Mouse (Mus musculus): Measurements from ENCODE around the gene Sap30l. TPM values are rescaled to one million over a fixed set of nuclear protein-coding genes. Genes with fewer than 3 reads are reported as not detected.
A peak's percentile ranks its signal among the peaks of the same experiment; 100 is the strongest.
"Not testable (repeated sequence)": the region's sequence is repeated elsewhere in the genome, so short reads cannot be mapped to it uniquely, and the experiment has no call there.

Sap30l gene
- polyA plus RNA-seq, 1 experiment from 2014 or later, result 8.4 TPM

DNA sequence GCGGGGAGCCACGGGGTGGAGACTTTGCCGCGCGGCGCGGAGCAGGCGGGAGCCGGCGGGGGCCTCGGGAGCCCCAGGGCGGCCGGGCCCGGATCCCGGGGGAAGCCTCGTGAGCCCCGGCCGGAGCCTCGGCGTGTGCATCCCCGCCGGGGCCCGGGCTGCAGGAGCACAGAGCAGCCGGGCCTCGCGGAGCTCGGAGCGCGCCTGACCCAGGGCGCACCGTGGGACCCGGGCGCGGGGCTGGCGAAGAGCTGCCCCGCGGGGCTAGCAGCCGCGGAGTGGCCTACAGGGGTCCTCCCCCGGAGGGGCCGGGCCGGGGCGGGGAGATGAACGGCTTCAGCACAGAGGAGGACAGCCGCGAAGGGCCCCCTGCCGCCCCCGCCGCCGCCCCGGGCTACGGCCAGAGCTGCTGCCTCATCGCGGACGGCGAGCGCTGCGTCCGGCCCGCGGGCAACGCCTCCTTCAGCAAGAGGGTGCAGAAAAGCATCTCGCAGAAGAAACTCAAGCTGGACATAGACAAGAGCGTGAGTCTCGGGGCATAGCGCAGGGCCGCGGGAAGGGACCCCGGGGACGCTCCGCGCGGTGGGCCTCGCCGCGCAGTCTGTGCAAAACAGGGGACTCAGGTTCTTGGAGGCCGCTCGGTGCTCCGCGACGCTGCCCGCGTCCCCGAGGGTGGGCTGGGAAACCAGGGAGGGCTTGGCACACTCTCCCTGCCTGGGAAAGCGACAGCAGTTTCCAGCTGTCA is 501 bp downstream of the Sap30l start:
- peak overlapping the region; percentile 92 for H3K9ac ChIP-seq
- H3K4me1 ChIP-seq (replicated peaks), result peaks cover 42% of the 10 kb centered on the region
- peak overlapping the region; percentile 98 for H3K4me3 ChIP-seq
- peak overlapping the region; percentile 59 for H3K27ac ChIP-seq
- no peaks in the 10 kb centered on the region for H3K27me3 ChIP-seq
- no peaks in the 10 kb centered on the region for H3K9me3 ChIP-seq
- H3K36me3 ChIP-seq, result peaks cover 9% of the 10 kb centered on the region; the same call in 1 of the 2 replicates
- under 1% methylated on average over 69 of the region's 85 CpGs for WGBS
- H3K4me2 ChIP-seq, result peak overlapping the region; percentile 98
- ATAC-seq (ENCODE audit: low FRiP score), result peak; percentile 74

DNA sequence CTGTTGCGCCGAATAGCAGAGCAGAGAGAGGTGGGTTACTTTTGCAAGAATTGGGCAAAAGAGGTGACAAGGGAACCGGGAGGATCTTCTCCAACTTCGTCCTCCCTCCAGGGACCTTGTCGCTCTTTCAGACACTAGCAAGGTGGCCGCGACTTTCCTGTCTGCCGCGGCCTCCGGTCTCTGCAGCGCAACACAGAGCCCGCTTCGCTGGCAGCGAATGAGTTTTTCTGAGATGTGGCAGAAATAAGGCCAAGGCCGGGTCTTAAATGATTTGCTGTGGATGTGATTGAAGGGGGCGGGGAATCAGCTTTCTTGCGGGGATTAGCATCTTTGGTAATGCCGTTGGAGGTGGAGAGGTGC is 1.1 kb downstream of the Sap30l start:
- H3K27ac ChIP-seq, result no peak overlapping the region; the same call in 1 of the 2 replicates
- H3K9ac ChIP-seq, result peak overlapping the region; percentile 92
- peaks cover 13% of the 10 kb centered on the region; the same call in 1 of the 2 replicates for H3K36me3 ChIP-seq
- peak overlapping the region; percentile 98 for H3K4me3 ChIP-seq
- no peak for ATAC-seq (ENCODE audit: low FRiP score)
- WGBS, result under 1% methylated on average over 18 of the region's 18 CpGs
- H3K27me3 ChIP-seq, result no peaks in the 10 kb centered on the region
- no peaks in the 10 kb centered on the region for H3K9me3 ChIP-seq
- H3K4me2 ChIP-seq, result peak overlapping the region; percentile 98
- peaks cover 42% of the 10 kb centered on the region for H3K4me1 ChIP-seq (replicated peaks)

DNA sequence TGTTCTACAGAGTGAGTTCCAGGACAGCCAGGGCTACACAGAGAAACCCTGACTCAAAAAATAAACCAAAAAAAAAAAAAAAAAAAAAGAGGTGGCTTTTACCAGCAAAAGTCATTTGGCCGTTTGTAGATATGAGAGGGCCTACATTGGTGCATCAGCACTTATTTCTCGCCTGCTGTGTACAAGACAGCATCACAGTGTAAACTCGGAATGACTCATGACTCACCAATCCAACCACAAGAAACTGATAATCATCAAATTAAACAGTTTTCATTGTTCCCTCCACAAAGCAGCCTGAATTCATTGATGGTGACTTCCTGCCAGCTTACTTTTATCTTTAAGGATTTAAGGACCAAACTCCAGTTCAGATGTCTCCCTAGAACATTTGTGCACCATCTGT is 3.6 kb downstream of the Sap30l start:
- 91% methylated on average over 3 of the region's 3 CpGs for WGBS
- Histone ChIP-seq H3K9me3 (no peaks in the 10 kb centered on the region), H3K9ac (no peak overlapping the region), H3K27ac (no peak overlapping the region), H3K4me2 (no peak overlapping the region), H3K4me3 (no peak overlapping the region), H3K27me3 (no peaks in the 10 kb centered on the region), H3K36me3 (peaks cover 35% of the 10 kb centered on the region), H3K4me1 (replicated peaks) (peaks cover 40% of the 10 kb centered on the region)
- no peak for ATAC-seq (ENCODE audit: low FRiP score)

DNA sequence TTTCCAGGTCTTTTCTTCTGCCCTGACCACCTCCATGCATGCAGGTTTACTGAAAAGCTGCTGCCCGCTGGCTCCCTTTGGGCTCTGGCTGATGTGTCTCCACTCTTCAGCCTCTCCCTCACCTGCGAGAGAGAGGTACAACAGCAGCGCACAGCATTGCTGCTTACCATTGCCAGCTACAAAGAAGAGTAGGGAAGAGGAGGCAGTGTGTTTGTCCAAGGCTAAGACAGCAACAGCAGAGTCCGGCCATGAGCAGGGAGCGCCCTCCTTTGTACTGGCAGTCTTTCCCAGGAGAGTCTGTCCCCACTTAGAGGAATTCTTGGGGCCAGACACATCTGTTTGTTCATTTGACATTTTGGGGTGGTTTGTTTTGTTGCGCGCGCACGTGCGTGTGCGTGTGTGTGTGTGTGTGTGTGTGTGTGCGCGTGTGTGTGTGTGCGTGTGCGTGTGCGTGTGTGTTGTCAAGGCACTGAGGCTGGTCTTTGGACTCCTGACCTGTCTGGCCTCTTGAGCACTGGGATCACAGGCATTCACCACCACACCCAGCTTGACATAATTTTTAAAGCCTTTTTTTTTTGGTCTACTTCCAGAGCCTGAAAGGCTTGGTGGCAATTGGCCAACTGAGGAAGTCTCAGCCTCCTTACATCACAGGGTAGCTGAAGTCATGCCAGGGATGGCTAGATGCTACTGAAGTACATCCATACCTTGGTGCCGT is 7.7 kb downstream of the Sap30l start:
- 95% methylated on average over 17 of the region's 17 CpGs for WGBS
- Histone ChIP-seq H3K4me2 (no peak overlapping the region), H3K4me1 (replicated peaks) (peaks cover 12% of the 10 kb centered on the region), H3K9ac (no peak overlapping the region), H3K36me3 (peaks cover 66% of the 10 kb centered on the region), H3K9me3 (no peaks in the 10 kb centered on the region), H3K27ac (no peak overlapping the region), H3K27me3 (no peaks in the 10 kb centered on the region), H3K4me3 (no peak overlapping the region)
- no peak for ATAC-seq (ENCODE audit: low FRiP score)

DNA sequence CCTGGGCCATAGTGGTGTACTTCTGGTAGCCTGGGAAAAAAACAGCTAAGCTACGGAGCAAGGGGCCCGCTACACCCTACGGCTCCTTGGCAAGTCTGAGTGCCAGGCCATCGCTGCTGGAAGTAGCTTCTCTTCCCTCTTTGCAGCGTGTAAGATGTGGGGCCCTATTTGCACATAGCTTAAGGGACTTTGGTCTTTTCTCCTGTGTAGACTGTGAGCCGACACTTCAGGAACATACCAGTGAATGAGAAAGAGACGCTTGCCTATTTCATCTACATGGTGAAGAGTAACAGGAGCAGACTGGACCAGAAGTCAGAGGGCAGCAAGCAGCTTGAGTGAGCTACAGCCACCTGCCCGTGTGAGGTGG is 8.3 kb downstream of the Sap30l start:
- no peak overlapping the region for H3K27ac ChIP-seq
- H3K36me3 ChIP-seq, result peaks cover 66% of the 10 kb centered on the region
- no peak overlapping the region for H3K9ac ChIP-seq
- H3K4me2 ChIP-seq, result no peak overlapping the region
- ATAC-seq (ENCODE audit: low FRiP score), result no peak
- H3K27me3 ChIP-seq, result no peaks in the 10 kb centered on the region
- WGBS, result 95% methylated on average over 8 of the region's 8 CpGs
- peaks cover 12% of the 10 kb centered on the region for H3K4me1 ChIP-seq (replicated peaks)
- H3K4me3 ChIP-seq, result no peak overlapping the region
- H3K9me3 ChIP-seq, result no peaks in the 10 kb centered on the region

DNA sequence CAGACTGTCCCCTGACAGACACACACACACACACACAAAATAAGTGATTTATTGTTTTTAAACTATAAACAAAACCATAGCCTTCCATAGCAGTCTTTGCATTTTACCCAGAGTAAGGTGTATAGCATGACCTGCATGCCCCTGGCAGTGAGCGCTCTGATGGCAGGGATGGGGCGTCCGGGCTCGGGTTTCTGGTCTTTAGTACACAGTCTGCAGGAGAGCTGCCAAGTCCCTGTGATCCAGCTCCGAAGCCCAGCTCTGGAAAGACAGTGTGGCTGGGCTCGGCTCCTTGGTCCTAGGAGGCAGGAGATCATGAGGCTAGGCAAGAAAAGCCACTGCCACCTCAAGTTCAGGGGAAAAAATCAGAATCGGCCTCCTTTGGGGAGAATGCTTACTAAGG is 9.6 kb downstream of the Sap30l start:
- no peak for ATAC-seq (ENCODE audit: low FRiP score)
- peaks cover 66% of the 10 kb centered on the region for H3K36me3 ChIP-seq
- H3K9ac ChIP-seq, result no peak overlapping the region
- H3K4me1 ChIP-seq (replicated peaks), result peaks cover 4% of the 10 kb centered on the region; the same call in 1 of the 2 replicates
- no peaks in the 10 kb centered on the region for H3K9me3 ChIP-seq
- no peak overlapping the region for H3K4me2 ChIP-seq
- H3K4me3 ChIP-seq, result no peak overlapping the region
- 91% methylated on average over 7 of the region's 7 CpGs for WGBS
- H3K27me3 ChIP-seq, result no peaks in the 10 kb centered on the region
- no peak overlapping the region for H3K27ac ChIP-seq

DNA sequence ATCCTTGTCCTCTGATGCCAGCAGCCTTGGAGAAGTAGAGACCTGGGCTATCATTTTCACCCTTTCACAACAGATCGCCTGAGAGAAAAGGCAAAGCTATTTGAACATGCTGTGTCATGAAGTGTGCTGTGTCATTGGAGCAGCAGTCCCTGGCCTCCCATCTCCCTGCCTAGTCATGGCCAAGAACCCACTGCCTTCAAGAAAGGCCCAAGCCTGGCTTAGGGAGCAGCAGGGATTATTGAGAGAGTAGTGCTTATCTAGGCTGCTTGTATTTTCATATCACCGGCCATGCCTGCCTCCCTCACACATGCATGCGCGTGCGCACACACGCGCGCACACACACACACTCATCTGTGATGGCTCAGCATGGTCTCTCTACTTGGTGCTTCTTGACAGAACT is 10.8 kb downstream of the Sap30l start:
- Histone ChIP-seq H3K27ac (no peak overlapping the region), H3K4me2 (no peak overlapping the region), H3K9me3 (no peaks in the 10 kb centered on the region), H3K4me1 (replicated peaks) (no peaks in the 10 kb centered on the region), H3K27me3 (no peaks in the 10 kb centered on the region), H3K4me3 (no peak overlapping the region), H3K36me3 (peaks cover 57% of the 10 kb centered on the region), H3K9ac (no peak overlapping the region)
- no peak for ATAC-seq (ENCODE audit: low FRiP score)
- WGBS, result 96% methylated on average over 8 of the region's 8 CpGs

DNA sequence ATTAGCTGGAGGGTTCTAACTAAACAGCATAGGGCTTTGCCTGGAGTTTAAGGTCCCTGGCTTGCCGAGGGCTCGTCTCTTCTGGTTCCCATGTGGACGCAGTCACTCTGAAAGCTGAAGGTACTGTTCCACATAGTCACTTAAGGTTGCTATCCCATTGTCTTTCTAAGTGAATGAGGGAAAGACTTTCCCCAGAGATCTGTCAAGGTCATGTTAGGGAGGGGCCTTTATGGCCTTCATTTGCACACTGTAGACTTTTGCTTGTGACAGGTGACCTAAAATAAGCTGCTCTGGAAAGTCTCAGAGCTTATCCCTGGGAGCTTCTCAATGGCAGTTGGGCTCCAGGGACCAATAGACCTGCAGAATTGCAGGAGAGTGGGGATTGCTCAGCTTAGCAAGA is 12.2 kb downstream of the Sap30l start:
- H3K4me3 ChIP-seq, result no peak overlapping the region
- 88% methylated on average over 3 of the region's 3 CpGs for WGBS
- no peak overlapping the region for H3K9ac ChIP-seq
- H3K9me3 ChIP-seq, result no peaks in the 10 kb centered on the region
- H3K4me2 ChIP-seq, result no peak overlapping the region
- peaks cover 45% of the 10 kb centered on the region for H3K36me3 ChIP-seq
- H3K27me3 ChIP-seq, result no peaks in the 10 kb centered on the region
- no peak overlapping the region for H3K27ac ChIP-seq
- ATAC-seq (ENCODE audit: low FRiP score), result no peak
- no peaks in the 10 kb centered on the region for H3K4me1 ChIP-seq (replicated peaks)

DNA sequence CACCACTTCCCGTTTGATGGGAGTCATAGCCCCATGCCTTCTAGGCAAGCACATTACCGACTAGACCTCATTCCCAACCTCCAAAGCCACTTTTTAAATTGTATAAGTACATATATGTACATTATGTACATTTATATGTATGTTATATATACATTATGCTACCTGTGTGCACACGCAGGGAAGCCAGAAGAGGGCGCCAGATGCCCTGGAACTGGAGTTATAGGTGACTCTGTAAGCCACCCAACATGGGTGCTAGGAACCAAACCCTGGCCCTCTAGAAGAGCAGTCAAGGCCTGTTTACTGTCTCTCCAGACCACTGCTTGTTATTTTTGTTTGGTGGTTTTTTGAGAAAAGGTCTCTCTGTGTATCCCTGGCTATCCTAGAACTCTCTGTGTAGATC is 16.8 kb downstream of the Sap30l start:
- WGBS, result 84% methylated on average over 4 of the region's 4 CpGs
- Histone ChIP-seq H3K4me3 (no peak overlapping the region), H3K27me3 (no peaks in the 10 kb centered on the region)

DNA sequence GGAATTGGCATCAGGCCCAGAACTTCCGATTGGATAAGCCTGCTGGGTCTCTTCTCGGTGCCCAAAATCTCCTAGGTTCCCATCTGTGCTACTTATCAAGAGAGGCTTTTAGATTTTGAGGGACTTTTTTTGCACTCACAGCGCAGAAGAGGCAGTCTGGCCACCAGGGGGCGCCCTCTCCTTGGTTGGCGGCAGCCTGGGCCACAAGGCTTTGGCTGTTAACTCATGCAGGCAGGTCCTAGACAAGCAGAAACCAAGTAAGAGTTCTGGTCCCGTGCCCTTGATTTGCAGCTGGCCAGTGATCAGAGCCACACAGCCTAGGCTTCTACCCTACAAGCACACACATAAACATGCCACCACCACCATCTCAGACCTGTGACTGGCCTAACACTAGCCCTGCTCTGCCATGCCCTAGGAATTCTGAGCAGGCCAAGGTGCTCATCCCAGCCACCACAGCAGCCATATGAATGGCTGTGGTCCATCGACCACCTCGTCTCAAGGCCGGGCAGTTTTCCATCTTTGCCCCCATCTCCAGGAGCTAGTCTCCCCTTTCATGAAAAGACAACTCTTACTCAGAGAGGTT is 18.7 kb downstream of the Sap30l start:
- no peak for ATAC-seq (ENCODE audit: low FRiP score)
- no peak overlapping the region for H3K9ac ChIP-seq
- no peak overlapping the region for H3K27ac ChIP-seq
- WGBS, result 31% methylated on average over 9 of the region's 9 CpGs
- H3K36me3 ChIP-seq, result no peaks in the 10 kb centered on the region
- no peak overlapping the region for H3K4me3 ChIP-seq
- peaks cover 17% of the 10 kb centered on the region for H3K27me3 ChIP-seq
- no peaks in the 10 kb centered on the region for H3K4me1 ChIP-seq (replicated peaks)
- H3K4me2 ChIP-seq, result no peak overlapping the region
- H3K9me3 ChIP-seq, result no peaks in the 10 kb centered on the region

More for the DNA sequence above, 16.8 kb downstream of the Sap30l start:
- H3K4me1 ChIP-seq (replicated peaks), result no peaks in the 10 kb centered on the region
- no peak for ATAC-seq (ENCODE audit: low FRiP score)
- H3K36me3 ChIP-seq, result 0 out of 2 replicates have a peak, but pooled peaks cover 3% of the 10 kb centered on the region
- H3K9me3 ChIP-seq, result no peaks in the 10 kb centered on the region
- no peak overlapping the region for H3K4me2 ChIP-seq
- H3K27ac ChIP-seq, result no peak overlapping the region
- no peak overlapping the region for H3K9ac ChIP-seq

DNA sequence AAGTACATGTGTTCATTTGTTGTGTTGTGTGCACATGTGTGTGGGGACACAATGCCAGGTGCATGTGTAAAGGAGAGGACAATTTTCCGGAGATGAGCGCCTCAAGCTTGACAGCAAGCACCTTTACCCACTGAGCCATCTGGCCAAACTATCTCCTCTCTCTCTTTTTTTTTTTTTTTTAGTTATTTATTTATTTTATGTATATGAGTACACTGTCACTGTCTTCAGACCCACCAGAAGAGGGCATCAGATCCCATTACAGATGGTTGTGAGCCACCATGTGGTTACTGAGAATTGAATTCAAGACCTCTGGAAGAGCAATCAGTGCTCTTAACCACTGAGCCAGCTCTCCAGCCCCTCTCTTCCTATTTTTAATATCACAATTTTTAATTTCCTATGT is 21.7 kb downstream of the Sap30l start:
- H3K4me3 ChIP-seq; H3K4me1 ChIP-seq (replicated peaks); H3K4me2 ChIP-seq; H3K36me3 ChIP-seq; ATAC-seq (ENCODE audit: low FRiP score); H3K9ac ChIP-seq; H3K27ac ChIP-seq; H3K9me3 ChIP-seq: not testable (repeated sequence)
- peaks cover 48% of the 10 kb centered on the region for H3K27me3 ChIP-seq
- 82% methylated on average over 2 of the region's 2 CpGs for whole genome bisulfite sequencing

DNA sequence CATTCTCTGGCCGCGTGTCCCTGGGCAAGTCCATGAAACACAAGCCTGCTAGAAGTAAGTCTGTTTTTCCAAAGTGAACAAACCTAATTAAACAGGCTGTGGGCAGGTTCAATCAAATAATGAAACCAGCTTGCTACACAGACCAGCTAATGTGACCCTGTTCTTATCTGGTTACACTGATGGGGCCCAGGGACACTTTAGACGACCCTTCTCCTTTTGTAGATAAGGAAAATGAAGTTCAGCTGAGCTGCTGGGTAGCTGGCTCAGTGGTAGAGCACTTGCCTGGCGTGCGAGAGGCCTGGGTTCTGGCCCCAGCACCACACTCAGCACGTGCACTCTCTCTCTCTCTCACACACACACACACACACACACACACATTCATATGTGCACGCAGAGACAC is 22.3 kb downstream of the Sap30l start:
- WGBS, result 71% methylated on average over 7 of the region's 7 CpGs
- ATAC-seq (ENCODE audit: low FRiP score), result no peak
- H3K27me3 ChIP-seq, result peaks cover 53% of the 10 kb centered on the region
- H3K9me3 ChIP-seq, result no peaks in the 10 kb centered on the region
- no peak overlapping the region for H3K4me2 ChIP-seq
- no peak overlapping the region for H3K9ac ChIP-seq
- no peak overlapping the region for H3K4me3 ChIP-seq
- peaks cover 8% of the 10 kb centered on the region for H3K4me1 ChIP-seq (replicated peaks)
- H3K27ac ChIP-seq, result no peak overlapping the region
- no peaks in the 10 kb centered on the region for H3K36me3 ChIP-seq
